Mouse (Mus musculus): ENCODE data around the gene Ppp1r9b.

Gene Ppp1r9b

GRCm38 (mm10) chr11:95044185-95044870 lies 53.5 kb downstream of the Ppp1r9b start:
- peak in 1 of 2 experiments; percentile 22 for DNase-seq (ENCODE audit: low spot score in 2 of 2)

- DNase-seq (ENCODE audit: low spot score in 2 of 2): peak in 1 of 2 experiments; percentile 67
These were observed 56.3 kb downstream of the Ppp1r9b start for GRCm38 (mm10) chr11:95046980-95047680.

- peak in 1 of 2 experiments; percentile 21 for DNase-seq (ENCODE audit: low spot score in 2 of 2)
These were observed 62.2 kb downstream of the Ppp1r9b start for GRCm38 (mm10) chr11:95053062-95053461.

Data from right cerebral cortex, postnatal 10 days (tissue).